Mouse (Mus musculus): Measurements from ENCODE around the gene Sytl1.

Sytl1 gene

DNA sequence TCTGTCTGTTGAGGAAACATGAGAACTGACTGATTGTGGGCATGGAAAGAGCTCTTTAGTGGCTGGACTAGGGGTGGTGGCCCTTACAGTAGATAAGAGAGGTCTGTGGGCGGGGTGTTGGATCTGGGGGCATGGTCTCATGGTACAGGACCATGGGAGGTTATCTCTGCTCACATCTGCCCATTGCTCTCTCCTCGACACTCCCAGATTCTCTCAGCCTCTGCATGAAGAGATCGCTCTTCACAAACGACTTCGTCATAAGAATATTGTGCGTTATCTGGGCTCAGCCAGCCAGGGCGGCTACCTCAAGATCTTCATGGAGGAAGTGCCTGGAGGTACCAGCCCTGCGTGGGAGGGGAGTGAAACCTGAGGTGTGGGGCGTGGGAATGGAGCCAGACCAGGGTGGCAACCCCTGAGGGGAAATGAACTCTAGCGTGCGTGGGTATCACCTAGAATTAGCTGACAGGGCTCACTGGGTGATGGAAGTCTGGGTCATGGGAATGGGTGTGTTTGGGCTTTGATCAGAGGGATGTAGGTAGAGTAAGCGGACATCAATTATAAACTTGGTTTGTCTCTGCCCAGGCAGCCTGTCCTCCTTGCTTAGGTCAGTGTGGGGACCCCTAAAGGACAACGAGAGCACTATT, 15.0 kb downstream of the Sytl1 start:
- DNase-seq (ENCODE audit: low spot score in 2 of 2) = no peak

DNA sequence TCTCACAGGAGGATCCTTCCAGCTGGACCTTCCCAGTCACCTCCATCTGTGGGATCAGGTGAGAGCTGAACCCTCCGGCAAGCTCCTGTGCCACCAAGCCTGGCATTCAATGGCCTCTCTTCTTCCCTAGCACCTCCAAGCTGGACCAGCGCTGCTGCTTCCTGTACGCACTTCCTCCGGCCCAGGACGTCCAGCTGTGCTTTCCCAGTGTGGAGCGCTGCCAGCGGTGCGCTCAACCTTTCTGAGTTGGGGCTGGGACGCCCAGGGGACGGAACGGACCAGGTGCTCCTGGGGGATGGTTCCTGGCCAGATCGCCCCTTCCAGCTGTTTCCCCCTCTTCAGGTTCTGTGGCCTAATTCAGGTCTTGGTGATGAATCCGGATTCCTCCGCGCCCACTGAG, 15.8 kb downstream of the Sytl1 start:
- DNase-seq (ENCODE audit: low spot score in 2 of 2) = no peak

DNA sequence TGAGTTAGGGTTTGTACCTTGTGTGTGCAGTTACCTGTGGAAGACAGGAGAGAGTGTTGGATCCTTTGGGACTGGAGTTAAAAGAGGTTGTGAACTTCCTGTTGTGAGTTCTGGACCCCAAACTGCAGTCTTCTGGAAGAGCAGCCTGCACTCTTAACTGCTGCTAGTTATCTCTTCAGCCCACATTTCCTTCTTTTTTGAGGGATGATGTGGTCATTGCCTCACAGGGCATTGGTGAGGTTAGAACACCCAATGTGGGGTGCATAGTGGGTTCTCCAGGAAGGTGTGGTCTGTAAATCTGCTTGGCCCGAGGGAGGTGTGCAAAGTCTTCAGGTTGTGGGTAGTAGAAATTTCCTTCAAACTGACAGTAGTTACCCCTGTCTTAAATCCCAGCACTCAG, 18.6 kb downstream of the Sytl1 start:
- DNase-seq (ENCODE audit: low spot score in 2 of 2) = no peak

DNA sequence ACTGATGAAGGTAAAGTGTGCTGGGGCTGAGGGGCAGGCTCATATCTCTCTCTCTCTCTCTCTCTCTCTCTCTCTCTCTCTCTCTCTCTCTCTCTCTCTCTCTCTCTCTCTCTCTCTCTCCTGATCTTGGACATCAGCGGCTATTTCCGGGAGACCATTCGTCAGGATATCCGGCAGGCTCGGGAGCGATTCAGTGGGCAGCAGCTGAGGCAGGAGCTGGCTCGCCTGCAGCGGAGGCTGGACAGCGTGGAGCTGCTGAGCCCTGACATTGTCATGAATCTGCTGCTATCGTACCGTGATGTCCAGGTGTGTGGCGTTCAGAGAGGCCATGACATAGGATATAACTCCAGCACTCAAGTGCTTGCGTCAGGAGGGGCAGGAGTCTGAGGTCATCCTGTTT, 19.4 kb downstream of the Sytl1 start:
- DNase-seq (ENCODE audit: low spot score in 2 of 2) = no peak

DNA sequence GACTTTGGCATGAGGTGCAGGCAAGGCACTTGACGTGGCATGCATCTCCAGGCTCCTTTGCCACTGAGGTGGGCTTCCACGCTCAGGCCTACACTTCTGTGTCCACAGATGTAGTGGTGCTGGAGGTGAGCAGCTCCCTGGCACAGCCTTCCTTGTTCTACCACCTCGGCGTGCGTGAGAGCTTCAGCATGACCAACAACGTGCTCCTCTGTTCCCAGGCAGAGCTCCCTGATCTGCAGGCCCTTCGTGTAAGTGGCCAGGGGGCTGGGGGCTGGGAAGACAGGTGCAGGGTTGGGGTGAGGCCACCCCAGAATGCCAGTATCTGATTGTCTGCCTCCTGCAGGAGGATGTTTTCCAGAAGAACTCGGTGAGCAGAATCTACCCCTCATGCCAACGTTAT, 20.2 kb downstream of the Sytl1 start:
- no peak for DNase-seq (ENCODE audit: low spot score in 2 of 2)

DNA sequence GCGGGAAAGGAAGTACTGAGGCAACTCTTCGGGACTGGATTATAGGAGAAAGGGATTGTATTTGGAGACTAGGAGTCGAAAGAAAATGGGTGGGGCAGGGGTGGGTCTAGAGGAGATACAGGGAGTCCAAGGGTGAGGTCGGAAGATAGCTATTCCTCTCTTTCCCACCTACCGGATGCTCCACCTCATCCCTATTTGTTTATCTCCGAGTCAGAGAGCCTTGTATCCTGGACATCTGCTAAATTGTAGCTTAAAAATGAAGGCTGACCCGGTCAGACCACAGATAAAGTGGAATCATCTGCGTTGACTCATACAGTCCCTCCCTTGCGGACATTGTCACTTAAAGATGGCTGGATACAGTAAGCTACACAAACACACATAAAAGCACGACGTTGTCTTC, 21.0 kb downstream of the Sytl1 start:
- DNase-seq (ENCODE audit: low spot score in 2 of 2) = no peak

DNA sequence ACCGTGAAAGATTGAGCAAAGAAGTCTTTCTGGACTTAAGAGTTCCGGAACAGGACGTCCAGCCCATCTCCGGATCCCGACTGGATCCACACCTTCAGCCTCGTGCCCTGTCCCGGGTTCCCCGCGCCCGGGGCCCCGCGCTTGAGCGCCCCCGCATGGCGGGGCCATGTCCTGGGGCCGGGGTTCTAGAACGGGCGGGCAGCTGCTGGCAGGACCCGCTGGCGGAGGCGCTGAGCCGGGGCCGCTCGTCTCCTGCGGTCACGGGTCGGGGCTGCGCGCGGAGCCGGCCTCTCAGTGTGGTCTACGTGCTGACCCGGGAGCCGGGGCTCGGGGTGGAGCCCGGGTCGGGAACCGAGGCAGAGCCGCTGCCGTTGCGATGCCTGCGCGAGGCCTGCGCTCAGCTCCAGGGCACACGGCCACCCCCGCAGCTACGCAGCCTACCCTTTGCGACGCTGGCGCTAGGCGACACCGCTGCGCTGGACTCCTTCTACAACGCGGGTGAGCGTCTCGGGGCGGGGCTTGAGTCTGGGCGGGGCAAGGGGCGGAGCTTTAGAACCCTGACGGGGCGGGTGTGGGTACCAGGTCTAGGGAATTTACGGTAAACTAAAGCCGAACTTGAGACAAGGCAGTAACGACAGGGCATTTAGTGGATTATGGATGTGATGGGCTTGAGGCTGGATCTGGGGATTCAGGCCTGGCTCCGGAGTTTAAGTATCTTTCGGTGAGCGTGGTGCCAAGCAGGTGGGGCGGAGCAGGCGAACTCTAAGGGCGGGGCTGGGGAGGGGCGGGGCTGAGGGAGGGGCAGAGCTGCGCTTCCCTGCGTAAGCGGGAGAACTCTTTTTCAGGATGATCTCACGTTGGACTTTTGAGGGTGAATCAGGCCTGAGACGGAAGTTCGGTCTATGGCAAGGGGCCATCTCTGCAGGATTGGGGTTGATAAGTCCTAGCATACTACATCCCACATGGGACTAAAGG, 21.7 kb downstream of the Sytl1 start:
- DNase-seq (ENCODE audit: low spot score in 2 of 2) = peak; percentile 88 to 90

DNA sequence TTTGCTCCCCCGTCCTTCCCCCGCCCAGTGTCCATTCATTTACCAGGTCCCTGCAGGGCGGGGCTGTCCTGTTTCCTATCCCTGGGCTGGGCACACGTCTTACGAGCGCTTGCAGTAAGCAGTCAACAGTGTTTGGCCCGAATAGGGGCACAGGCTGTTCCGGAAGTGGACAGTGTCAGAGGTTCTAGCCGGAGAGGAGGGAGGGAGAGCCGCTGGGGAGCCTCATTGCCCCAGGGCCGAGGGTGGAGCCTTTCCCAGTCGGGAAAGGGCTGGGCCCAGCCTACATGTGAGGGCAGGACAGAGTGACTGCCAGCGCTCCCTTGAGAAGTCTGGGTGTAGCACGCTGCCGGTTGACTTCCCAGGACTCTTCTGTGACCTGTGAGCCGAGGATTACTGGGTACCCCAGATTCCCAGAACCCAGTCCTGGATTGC, 22.4 kb downstream of the Sytl1 start, which contains the start of gene Map3k6:
Gene Map3k6, plus strand, starts transcription at position 329 of the 432 bp plus-strand sequence.
- no peak for DNase-seq (ENCODE audit: low spot score in 2 of 2)

DNA sequence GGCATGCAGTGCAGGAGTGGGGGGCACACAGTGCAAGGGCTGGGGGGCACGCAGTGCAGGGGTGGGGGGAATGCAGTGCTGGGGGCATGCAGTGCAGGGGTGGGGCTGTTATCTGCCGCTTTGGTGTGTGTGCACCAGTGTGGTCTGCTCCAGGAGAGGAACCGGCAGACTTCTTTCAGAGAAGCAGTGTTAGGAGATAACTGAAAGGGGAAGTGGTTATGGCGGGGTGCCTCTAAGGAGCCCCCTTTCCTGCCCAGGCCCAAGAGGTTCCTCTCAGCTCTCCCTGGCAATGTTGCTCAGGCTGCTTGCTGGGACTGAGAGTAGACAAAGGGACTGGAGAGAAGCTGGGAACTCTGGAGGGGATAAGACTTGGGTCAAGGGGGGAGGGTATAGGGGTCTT, 25.0 kb downstream of the Sytl1 start:
- DNase-seq (ENCODE audit: low spot score in 2 of 2) = no peak

DNA sequence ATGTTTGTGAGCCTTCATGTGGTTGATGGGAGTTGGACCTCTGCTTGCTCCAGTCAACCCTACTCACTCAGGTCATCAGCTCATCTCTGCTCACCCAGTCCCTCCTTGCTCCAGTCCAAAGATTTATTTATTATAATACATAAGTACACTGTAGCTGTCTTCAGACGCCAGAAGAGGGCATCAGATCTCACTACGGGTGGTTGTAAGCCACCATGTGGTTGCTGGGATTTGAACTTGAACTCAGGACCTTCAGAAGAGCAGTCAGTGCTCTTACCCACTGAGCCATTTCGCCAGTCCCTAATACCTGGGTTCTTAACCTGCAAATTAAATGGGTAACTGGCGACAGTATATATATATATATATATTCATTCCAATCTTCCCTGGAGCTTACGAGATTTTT, 27.5 kb downstream of the Sytl1 start:
- DNase-seq (ENCODE audit: low spot score in 2 of 2) = no peak

DNA sequence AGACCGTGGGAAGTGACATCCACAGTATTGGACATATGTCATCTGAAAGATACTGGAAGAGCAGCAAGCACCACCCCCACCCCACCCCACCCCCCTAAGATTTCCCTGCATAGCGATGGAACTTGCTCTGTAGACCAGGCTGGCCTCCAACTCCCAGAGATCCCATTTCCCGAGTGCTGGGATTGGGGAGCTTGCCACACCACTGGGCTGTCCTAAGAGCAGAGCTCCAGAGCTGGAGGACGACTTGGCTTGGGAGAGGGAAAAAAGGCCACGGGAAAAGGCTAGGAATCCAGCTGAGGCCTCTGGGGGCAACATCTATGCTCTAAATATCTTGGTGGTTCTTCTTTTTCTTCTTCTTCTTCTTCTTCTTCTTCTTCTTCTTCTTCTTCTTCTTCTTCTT, 28.1 kb downstream of the Sytl1 start:
- DNase-seq (ENCODE audit: low spot score in 2 of 2) = no peak

DNA sequence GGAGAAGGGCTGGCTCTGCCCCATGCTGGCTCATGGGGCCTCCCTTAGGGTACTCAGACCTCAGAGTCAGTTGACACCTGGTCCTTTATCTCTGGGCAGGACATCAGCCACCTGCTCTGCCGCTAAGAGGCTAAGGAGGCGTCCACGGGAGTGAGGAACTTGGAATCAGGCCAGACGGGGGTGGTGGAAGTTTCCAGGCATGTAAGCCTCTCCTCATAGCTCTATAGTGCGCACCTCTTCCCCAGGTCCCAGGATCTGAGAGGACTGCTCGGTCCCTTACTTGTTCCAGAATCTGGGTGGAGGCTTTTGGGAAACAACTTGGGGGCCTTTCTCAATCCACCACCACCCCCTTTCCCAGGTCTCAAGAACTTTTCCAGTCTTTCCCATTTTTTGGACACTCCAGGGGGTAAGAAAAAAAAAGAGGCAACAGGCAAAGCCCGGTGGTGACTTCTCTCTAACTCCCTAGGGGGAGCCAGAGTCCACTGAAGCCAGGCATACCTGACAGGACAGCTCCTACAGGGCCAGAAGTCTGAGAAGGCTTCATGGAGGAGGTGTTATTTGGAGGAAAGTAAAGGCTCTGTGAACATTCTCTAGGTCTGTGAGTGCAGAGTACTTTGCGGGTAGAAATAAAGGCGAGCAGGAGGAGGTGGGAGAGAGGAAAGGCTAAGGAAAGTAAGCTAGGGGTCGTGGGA, 29.5 kb downstream of the Sytl1 start:
- no peak for DNase-seq (ENCODE audit: low spot score in 2 of 2)

DNA sequence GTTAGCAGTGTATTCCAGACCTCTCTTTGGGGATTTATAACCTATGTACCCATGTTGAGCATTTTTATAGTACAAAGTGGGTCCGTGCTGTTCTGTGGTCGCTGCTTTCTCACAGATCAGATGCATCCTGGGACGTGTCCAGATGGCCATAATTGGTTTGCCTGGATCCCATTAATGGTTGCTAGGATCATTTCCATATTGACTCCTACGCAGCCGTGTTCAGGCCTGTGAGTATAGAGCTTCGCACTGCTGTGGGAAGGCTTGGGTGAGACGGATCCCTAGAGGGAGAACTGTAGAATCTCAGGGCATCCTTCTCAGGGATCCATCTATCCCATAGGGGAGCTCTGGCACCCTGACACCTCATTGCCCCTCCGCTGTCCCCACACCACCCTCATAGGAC, 33.3 kb downstream of the Sytl1 start:
- no peak for DNase-seq (ENCODE audit: low spot score in 2 of 2)

DNA sequence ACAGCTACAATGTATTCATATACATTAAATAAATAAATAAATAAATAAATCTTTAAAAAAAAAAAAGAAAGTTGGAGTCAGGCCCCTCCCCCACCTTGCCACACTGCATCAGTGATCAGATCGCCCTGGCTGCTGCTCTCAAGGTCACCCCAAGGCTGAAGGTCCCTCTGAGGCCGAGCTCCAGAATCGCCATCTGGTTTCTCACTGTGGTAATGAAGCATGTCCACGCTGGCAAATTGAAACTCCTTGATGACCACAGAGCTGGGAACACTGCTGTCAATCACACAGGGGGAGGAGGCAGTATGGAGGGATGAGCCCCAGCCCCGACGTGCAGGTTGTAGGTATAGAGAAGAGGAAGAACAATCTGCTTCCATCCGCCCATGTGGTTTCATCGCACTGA, 35.3 kb downstream of the Sytl1 start:
- DNase-seq (ENCODE audit: low spot score in 2 of 2) = no peak

DNA sequence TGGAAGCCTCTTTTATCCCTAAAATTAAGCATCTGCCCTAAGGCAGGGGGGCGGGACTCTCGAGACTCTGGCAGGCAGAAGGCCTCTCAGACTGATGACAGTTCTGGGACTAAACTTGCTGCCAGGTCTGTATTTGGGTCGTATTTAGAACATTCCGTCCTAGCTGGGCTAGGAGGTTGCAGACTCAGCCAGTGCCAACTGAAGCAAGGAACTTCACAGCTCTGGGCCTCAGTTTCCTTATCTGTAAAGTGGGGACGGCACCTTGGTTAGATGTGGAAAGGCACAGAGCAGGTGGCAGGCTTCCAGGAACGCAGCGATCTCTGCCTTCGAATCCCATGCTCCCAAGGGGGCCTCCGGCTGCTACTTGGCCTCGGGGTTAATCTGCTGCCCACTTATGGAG, 36.8 kb downstream of the Sytl1 start:
- DNase-seq (ENCODE audit: low spot score in 2 of 2) = no peak

DNA sequence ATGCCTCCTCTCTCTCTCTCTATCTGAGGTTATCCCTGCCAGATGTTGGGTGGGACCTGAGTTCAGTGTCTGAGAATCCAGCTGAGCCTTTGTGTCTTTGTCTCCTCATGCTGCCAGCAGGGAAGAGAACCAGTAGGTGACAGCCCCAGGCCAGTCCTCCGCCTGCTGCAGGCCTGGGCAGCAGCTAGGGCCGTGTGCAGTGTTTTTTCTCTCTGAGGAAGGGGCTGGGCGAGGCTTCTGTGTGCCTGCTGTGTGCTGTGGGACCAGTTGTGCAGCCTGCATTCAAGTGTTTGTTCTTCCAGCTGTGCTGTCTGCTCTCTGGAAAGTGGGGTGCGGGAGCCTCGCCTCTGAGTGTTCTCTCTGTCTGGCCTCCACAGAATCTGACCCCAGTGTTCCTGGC, 39.0 kb downstream of the Sytl1 start:
- DNase-seq (ENCODE audit: low spot score in 2 of 2) = no peak

DNA sequence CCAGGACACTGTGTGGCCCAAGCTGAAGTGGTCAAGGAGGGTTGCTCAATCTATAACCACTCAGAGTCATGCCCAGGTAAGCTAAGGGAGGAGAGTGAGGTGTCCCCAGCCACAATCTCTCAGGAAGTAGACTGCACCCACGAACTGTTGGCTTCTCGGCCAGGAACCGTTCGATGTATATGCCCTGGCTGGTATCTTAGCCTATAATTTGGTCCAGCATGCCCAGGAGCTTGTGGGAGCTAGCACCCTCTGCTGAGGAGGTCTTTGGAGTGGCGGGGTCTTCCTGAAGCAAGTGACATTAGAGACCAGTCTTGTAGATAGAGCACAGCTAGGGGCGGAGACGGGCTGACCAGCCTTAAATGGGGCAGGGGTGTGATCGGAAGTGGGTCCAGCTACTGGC, 41.2 kb downstream of the Sytl1 start:
- no peak for DNase-seq (ENCODE audit: low spot score in 2 of 2)

DNA sequence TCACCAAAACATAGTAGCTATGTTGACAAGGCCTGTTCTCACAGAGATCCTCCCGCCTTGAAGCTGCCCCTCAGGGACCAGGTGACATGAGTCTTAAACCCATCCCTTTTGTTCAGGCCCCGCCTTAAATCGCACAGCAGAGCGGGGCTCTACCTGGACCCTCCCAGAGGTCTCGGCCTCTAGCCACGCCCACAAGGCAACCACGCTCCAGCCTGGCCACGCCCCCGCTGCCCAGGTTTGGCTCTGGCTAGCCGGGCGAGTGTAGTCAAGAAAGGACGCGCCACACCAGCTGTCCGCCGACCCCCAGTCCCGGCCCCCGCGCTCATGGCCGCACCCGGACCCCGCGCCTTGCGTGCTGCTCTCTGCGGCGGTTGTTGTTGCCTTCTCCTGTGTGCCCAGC, 42.3 kb downstream of the Sytl1 start:
- DNase-seq (ENCODE audit: low spot score in 2 of 2) = no peak

DNA sequence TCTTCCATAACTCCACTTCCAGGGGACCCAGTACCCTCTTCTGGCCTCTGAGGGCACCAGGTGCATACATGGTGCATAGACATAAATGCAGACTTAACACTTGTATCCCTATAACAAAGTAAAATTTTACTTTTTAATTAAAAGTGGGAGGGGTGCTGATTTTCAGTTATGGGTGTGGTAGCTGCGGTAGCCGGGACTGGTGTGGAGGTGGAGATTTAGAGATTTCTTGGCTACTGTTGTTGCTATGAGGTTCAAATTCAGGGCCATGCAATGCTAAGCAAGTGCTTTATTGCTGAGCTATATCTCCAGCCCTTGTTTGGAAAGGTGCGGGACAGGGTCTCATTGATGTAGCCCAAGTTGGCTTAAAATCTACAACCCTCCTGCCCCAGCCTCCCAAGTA, 44.2 kb downstream of the Sytl1 start:
- no peak for DNase-seq (ENCODE audit: low spot score in 2 of 2)

DNA sequence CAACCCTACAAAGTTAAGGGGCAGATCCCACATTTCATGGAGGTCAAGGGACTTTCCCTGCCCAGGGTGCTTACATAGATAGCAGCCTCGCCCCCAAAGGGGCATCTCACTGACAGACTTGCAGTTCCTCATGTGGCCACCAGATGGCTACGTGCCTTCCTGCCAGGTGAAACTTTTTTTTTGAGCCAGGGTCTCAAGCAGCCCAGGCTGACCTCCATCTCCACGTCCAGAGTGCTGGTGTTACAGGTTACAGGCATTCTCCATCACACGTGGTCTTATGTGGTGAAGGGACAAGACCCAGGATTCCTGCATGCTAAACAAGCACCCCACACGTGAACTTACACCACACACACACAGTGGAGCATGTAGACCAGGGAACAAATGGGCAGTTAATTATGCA, 45.3 kb downstream of the Sytl1 start:
- DNase-seq (ENCODE audit: low spot score in 2 of 2) = peak in 1 of 2 experiments; percentile 70

DNA sequence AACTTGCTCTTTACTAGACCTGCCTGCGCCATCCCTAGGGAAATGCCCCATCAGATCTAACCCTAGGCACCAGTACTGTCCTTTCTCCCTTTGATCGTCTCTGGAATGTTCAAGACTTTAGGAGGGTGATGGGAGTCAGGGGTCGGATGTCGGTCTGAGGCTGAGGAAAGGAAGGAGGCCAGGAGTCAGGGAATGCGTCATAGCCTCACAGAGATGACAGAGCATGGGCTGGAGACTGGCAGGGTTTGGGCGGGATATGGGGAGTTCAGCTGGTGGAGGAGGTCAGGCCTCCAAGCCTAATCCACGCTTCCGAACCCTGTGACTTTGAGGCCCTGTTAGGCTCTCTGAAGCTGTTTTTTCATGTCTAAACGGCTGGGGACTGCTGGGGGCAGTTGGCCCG, 49.3 kb downstream of the Sytl1 start:
- DNase-seq (ENCODE audit: low spot score in 2 of 2) = no peak

DNA sequence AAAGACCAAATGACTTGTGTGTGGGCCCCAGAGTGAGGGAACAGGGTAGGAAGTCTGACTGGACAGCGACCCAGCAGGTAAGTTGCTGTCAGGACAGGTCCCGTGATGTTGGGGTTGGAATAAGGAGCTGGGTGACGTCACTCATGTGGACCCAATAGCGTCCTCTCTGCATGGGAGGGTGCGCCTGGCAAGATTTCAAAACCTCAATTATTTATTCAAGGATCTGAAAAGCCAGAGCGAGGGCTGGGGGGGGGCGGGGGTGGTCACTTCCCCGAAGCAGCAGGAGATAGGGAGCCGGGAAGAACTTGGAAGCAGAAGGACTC, 49.7 kb downstream of the Sytl1 start:
- peak in 1 of 2 experiments; percentile 58 for DNase-seq (ENCODE audit: low spot score in 2 of 2)

Measured in right cerebral cortex, postnatal 10 days (tissue).